Mouse (Mus musculus) olfactory bulb, adult 2 months (tissue): ENCODE measurements around the gene Hist1h3c. TPM values are rescaled to one million over a fixed set of nuclear protein-coding genes. Genes with fewer than 3 reads are reported as not detected.
"Not testable (repeated sequence)": the region's sequence is repeated elsewhere in the genome, so short reads cannot be mapped to it uniquely, and the experiment has no call there.

Experiments
- H3K27ac ChIP-seq: fragments of 200-500 bp; 2 replicates; pipeline ENCODE4 v1.5.1; 2012; ENCODE audit warnings: low read depth, low read length; ENCODE audit not compliant: insufficient read depth
- H3K4me1 ChIP-seq: fragments of 200-500 bp; 2 replicates; pipeline ENCODE4 v1.6.1; 2012; ENCODE audit warnings: low read length; ENCODE audit not compliant: control insufficient read depth, insufficient read depth
- H3K4me3 ChIP-seq: fragments of 200-500 bp; 2 replicates; pipeline ENCODE4 v1.5.1; 2012; ENCODE audit warnings: mild to moderate bottlenecking, low read depth, low read length, moderate library complexity; ENCODE audit not compliant: insufficient read depth
- CTCF ChIP-seq: fragments of 200-500 bp; IDR thresholded peaks from 2 replicates; pipeline ENCODE4 v1.5.1; 2012; ENCODE audit warnings: low read depth, mild to moderate bottlenecking, low read length, moderate library complexity; ENCODE audit not compliant: insufficient read depth
- POLR2A ChIP-seq: fragments of 200-500 bp; IDR thresholded peaks from 2 replicates; pipeline ENCODE4 v1.6.1; 2012; ENCODE audit warnings: mild to moderate bottlenecking, low read depth, low read length, moderate library complexity; ENCODE audit not compliant: insufficient read depth
- WGBS: fragments of 180-500 bp; shearing (Covaris S2); methylation state at CpG from one replicate; pipeline ENCODE4 v1.1.7; 2018; 5-methylcytosine and 5-hydroxymethylcytosine counted together
- polyA plus RNA-seq: library from polyadenylated mRNA; stranded (reverse); fragments of >200 nt; gene quantifications from 2 replicates; pipeline ENCODE4 v1.2.4, GENCODE M21; 2012; ENCODE audit warnings: low replicate concordance; ENCODE audit not compliant: missing spikeins, insufficient read depth, insufficient read length

Gene Hist1h3c
- polyA plus RNA-seq, 1 experiment: not detected

GRCm38 (mm10) chr13:23759251-23759771, 13.9 kb upstream of the Hist1h3c start:
- peaks cover 3% of the 10 kb centered on the region; the same call in 1 of the 2 replicates for H3K4me1 ChIP-seq
- 77% methylated on average over 3 of the region's 3 CpGs for WGBS
- TF ChIP-seq CTCF (no peak), POLR2A (no peak)
- no peak overlapping the region for H3K27ac ChIP-seq
- no peak overlapping the region for H3K4me3 ChIP-seq

GRCm38 (mm10) chr13:23757921-23758320, 12.5 kb upstream of the Hist1h3c start:
- Histone ChIP-seq H3K27ac (no peak overlapping the region), H3K4me3 (no peak overlapping the region), H3K4me1 (no peaks in the 10 kb centered on the region; the same call in 1 of the 2 replicates)
- TF ChIP-seq POLR2A (no peak), CTCF (no peak)
- WGBS: 43% methylated on average over 3 of the region's 3 CpGs

GRCm38 (mm10) chr13:23757211-23757773, 11.9 kb upstream of the Hist1h3c start:
- H3K4me1 ChIP-seq: peaks cover 2% of the 10 kb centered on the region; the same call in 1 of the 2 replicates
- TF ChIP-seq CTCF: no peak
- no peak for TF ChIP-seq POLR2A
- peak overlapping the region; percentile 48 for H3K4me3 ChIP-seq
- peak overlapping the region; percentile 86 for H3K27ac ChIP-seq
- WGBS: 3% methylated on average over 18 of the region's 23 CpGs

- under 1% methylated on average over 19 of the region's 22 CpGs for WGBS
- Histone ChIP-seq H3K27ac (peak within 1 kb of the TSS; percentile 86), H3K4me1 (peaks cover 5% of the 10 kb centered on the region; the same call in 1 of the 2 replicates), H3K4me3 (peak within 1 kb of the TSS; percentile 48)
- TF ChIP-seq POLR2A: peak; percentile 63
- no peak for TF ChIP-seq CTCF
Observed at GRCm38 (mm10) chr13:23756790-23757189, 11.4 kb upstream of the Hist1h3c start, which contains the start of gene Hist1h4b. TSS of gene Hist1h4b (plus strand) at chr13:23757013.

GRCm38 (mm10) chr13:23755000-23755399, 9.6 kb upstream of the Hist1h3c start:
- TF ChIP-seq POLR2A (no peak), CTCF (no peak)
- Histone ChIP-seq H3K4me3 (no peak overlapping the region), H3K27ac (no peak overlapping the region), H3K4me1 (peaks cover 5% of the 10 kb centered on the region; the same call in 1 of the 2 replicates)

GRCm38 (mm10) chr13:23753314-23754078, 8.1 kb upstream of the Hist1h3c start:
- no peak for TF ChIP-seq CTCF
- TF ChIP-seq POLR2A: no peak
- Histone ChIP-seq H3K4me1 (peaks cover 5% of the 10 kb centered on the region; the same call in 1 of the 2 replicates), H3K4me3 (no peak overlapping the region), H3K27ac (no peak overlapping the region)
- 56% methylated on average over 4 of the region's 4 CpGs for WGBS

- WGBS: 14% methylated on average over 6 of the region's 6 CpGs
- H3K4me1 ChIP-seq: peaks cover 5% of the 10 kb centered on the region; the same call in 1 of the 2 replicates
- no peak overlapping the region for H3K4me3 ChIP-seq
- TF ChIP-seq CTCF (no peak), POLR2A (no peak)
- no peak overlapping the region for H3K27ac ChIP-seq
Observed at GRCm38 (mm10) chr13:23752742-23753172, 7.4 kb upstream of the Hist1h3c start.

GRCm38 (mm10) chr13:23752067-23752741, 6.8 kb upstream of the Hist1h3c start, which contains the start of gene Hist1h3b:
TSS of gene Hist1h3b (plus strand) at chr13:23752267.
- peak within 1 kb of the TSS; percentile 73 for H3K4me3 ChIP-seq
- peak within 1 kb of the TSS; percentile 94 for H3K27ac ChIP-seq
- H3K4me1 ChIP-seq: not testable (repeated sequence)
- 2% methylated on average over 19 of the region's 47 CpGs for WGBS
